Mouse (Mus musculus) layer of hippocampus, adult 2 months (tissue): ENCODE results near the gene Auts2. TPM values are rescaled to one million over a fixed set of nuclear protein-coding genes. Genes with fewer than 3 reads are reported as not detected.

ENCODE experiments used
- DNase-seq, 2 experiments: peaks; one replicate each; pipeline ENCODE4 v3.0.0; 2022; ENCODE audit warnings: low spot score in 2 of 2
- H3K27ac ChIP-seq: fragments of 200-600 bp; 2 replicates; pipeline ENCODE4 v1.8.1; 2022
- H3K4me3 ChIP-seq: fragments of 200-600 bp; 2 replicates; pipeline ENCODE4 v1.8.1; 2022; ENCODE audit warnings: mild to moderate bottlenecking
- CTCF ChIP-seq: fragments of 200-600 bp; conservative IDR thresholded peaks from 2 replicates; pipeline ENCODE4 v1.8.1; 2022; ENCODE audit warnings: antibody characterized with exemption, mild to moderate bottlenecking, moderate library complexity
- total RNA-seq, 2 experiments: library from RNA; stranded (reverse); gene quantifications; 2 replicates each; pipeline ENCODE4 v1.2.3; 2021

The Auts2 gene
- total RNA-seq, 2 experiments from 2014 or later: 157 to 188 TPM

DNA sequence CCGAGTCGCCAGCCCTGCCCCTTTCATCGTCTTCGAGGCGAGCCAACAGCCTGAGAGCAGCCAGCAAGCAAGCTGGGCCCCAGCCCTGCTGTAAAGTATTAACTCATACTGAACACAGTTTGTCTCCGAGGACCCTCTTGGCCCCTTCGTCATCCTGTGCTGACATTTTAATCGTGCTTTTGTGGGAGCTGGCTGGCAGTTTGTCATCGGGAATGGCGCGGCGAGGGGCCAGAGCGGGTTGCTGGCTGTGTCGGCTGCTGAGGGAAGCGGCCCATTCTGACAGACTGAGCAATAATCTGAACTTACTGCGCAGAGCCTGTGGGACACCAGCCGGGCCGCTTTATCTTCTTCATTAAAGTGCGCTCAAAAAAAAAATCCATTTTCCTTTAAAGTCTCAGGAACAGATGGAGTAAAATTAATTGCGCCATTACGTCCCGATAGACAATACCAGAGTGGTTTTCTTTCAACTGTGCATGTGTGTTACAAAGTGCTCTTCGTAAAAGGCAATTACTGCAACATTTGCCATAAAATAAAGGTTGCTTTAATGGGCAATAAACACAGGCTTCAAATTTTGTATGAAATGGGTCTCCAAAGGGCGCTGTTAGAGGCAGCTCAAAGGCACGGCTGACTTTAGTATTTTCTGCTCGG, 957.3 kb downstream of the Auts2 start:
- Histone ChIP-seq H3K27ac (peak overlapping the region; percentile 52), H3K4me3 (peak overlapping the region; percentile 30)
- TF ChIP-seq CTCF: no peak
- DNase-seq: peak in 1 of 2 experiments; percentile 31

DNA sequence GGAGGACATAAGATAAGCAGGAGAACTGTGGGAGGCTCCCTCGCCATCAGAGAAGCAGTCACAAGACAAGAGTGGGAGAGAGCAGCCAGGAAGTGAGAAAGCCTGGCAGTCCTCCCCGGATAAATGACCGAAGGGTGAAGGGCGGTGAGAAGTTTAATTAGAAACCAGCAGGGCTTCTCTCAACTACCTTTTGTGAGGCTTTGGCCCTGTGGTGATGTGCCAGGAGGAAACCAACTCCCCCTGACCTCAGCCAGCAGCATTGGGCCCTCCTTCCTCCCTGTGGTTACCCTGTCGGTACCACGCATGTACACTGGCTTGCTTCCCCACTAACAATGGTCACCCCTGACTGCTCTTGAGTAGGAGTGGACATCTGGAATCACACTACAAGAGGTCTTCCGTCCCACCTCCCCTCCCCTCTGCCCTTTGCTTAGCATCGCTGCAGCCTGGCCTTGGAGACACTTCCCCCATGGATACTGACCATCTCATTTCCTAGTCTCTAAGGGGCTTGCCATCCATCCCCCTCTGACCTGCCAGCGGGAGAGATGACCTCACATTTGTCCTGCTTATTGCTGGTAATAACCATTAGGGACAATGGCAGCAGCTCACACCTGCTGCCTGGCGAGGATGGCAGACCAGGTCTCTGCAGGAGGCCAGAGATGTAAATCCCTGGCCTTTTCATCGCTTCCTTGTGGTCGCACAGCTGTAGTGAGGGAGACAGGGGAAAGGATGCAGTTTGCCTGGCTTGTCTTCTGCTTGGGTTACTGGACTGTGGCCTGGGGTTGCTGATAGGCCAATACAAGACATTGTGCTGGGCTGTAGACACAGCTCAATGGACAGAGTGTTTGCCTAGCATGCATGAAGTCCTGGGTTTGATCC, 958.6 kb downstream of the Auts2 start:
- H3K27ac ChIP-seq: no peak overlapping the region
- TF ChIP-seq CTCF: no peak
- H3K4me3 ChIP-seq: no peak overlapping the region
- DNase-seq: no peak

DNA sequence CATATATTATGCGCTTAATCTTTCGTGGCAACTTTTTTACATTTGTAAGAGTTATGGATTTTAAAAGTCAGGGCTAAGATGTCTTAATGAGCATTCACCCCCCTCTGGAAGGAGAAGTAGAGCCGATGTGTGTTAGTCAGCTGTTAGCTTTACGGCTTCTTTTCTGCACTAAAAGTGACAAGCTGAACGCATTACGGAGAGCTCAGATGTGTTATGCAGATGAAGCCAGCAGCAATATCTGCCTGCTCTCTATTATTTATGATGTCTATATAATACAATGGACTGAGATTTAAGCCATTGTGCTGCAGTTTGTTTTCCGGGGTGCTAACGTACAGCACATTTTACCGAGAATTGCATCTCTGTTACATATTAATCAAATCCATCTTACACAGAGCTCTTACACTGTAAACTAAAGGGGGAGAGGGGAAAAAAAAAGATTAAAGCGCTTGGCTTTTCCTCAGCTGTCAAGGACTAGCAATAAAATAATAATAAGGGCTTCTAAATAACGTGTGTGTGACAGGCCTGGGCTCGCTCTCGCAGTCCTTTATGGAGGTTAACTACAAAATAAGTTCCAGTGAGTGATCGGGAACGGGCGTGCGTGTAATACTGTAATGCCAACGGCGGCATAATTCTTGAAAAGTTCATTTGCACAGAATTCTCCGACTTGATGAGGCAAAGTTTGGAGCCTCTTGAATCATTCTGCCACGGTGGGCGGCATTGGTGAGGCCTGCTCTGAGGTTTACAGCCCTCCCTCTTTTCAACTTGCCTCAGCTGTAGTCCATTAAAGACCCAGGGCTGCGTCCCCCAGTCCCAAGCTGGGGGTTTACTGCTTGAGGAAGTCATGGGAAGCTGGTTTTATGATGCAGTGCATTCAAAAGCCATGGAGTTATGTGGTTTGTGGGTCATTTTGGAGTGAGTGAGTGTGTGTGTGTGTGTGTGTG, 961.8 kb downstream of the Auts2 start:
- no peak for TF ChIP-seq CTCF
- no peak for DNase-seq
- H3K4me3 ChIP-seq: no peak overlapping the region
- H3K27ac ChIP-seq: no peak overlapping the region

DNA sequence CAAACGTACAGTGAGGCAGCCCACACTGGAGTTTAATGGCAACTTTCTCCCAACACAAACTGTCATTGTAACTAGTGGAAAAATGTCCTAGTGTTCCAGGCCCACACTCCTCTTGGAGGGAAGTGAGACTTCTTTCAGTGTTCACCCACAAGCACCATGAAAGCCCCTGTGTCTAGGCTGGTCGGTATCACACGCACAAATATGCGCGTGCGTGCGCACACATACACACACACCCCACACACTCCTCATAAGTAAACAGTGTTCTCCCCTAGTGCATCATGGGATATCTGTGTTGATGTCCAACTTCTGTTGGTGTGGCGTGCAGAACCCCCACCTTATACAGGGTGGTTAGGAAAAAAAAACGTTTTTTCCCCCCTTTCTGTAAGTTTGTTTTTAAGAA, 964.4 kb downstream of the Auts2 start:
- no peak for TF ChIP-seq CTCF
- no peak for DNase-seq
- no peak overlapping the region for H3K4me3 ChIP-seq
- no peak overlapping the region for H3K27ac ChIP-seq

DNA sequence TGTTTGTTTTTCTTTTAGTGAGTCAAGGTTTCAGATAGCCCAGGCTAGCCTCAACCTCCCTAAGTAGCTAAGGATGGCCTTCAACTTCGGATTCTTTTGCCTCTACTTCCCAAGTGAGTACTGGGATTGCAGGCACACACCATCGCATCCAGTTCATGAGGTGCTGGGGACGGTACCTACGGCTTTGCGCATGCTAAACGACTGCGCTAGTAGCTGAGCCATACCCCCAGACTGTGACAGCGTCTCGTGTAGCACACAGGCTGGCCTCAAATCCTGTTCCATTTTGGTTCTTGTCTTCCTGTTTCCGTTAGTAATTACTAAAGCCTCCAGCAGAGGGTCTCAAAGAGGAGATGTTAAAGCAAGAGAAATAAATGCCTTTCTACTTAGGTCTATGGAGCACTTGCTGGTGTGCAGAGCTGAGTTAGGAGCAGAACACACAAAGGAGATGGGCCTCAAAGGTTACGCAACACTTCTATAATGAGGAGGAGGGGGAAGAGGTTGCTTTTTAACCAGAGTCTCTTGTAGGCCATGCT, 967.3 kb downstream of the Auts2 start:
- DNase-seq: no peak
- peak overlapping the region; percentile 58; the same call in 1 of the 2 replicates for H3K27ac ChIP-seq
- no peak overlapping the region for H3K4me3 ChIP-seq
- peak; percentile 65 for TF ChIP-seq CTCF

DNA sequence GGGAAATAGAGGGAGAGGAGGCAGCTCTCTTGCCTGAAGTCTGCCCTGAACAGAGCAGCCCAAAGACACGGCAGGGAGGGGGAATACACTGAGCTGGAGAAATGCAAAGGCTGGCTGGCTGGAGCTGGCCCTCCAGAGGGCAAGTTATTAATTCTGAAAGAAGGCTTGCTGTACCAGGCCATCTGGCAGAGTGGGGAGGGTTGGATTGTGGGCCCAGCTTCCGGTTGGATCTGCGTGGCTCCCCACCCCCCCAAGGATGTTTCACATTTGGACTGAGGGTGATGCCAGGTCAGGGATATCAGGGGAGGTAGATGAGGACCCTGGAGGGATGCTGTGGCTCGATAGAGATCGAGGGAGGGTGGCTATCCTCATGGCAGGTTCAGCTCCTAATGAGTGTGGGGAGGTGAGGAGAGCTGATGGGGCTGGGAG, 968.0 kb downstream of the Auts2 start:
- peak overlapping the region; percentile 58 for H3K27ac ChIP-seq
- H3K4me3 ChIP-seq: no peak overlapping the region
- DNase-seq: no peak
- no peak for TF ChIP-seq CTCF

DNA sequence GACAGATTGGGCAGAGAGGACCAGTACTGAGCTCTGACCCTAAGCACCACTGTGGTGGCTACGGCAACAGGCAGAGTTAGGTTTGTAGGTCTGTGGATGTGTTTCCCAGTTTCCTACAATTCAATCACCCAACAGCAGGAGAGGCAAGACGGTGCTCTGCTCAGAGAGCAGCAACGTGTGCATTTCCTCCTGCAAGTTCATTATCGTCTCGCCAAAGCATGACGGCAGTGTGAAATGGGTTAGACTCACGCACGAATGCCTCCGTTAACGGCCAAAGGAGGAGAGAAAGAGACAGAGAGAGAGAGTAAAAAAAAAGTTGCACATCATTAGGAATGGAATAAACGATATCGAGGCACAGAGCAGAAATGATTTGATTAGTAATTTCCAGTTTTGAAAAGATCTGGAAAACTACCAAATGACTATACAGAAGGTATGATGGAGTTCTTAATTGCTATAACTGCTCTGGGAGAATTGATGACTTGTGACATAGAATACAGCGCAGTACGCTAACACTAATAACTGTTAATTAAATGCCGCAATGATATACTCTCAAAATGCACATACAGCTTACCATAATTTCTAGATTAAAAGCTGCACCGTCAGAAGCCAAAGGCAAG, 968.6 kb downstream of the Auts2 start:
- no peak for DNase-seq
- no peak for TF ChIP-seq CTCF
- Histone ChIP-seq H3K27ac (peak overlapping the region; percentile 58), H3K4me3 (no peak overlapping the region; the same call in 1 of the 2 replicates)

DNA sequence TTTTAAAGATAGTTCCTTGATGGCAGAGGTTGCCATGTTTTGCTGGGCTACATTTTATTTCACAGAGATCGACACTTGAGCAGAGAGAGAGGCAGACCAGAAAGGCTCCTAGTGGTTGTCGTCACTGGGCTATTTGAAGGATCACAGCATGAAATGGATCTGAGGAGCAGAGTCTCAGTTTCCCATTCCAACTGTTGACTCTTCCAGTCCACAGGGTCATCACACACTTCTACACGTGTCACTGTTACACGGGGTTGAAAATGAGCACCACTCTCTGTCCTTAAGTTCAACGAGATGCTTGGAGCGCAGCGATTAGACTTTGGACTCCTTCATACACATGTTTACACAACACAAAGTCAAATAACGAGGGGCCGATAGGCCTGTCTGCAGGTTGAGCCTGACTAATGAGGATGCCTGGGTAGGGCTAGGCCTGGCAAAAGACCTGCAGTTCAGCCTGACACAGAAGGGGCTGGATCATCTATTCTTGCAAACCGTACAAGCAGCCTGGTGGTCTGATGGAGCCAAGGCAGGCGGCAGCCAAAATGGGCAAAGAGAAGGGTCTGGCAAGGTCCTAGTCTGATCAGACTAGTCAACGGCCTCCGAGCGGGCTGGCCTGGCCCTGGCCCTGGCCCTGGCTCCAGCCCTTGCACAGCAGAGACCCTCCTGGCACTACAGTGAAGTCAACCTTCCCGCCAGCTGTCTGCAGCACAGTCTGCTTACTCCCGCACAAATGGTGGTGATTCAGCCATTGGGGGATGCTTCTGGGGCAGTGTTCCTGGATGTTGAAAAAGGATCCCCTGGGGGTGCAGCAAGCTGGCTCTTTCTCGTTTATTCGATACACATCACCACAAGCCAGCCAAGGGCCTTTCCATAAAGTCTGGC, 969.6 kb downstream of the Auts2 start:
- no peak overlapping the region for H3K4me3 ChIP-seq
- peak overlapping the region; percentile 58 for H3K27ac ChIP-seq
- TF ChIP-seq CTCF: peak; percentile 44
- DNase-seq: peak in 1 of 2 experiments; percentile 57

DNA sequence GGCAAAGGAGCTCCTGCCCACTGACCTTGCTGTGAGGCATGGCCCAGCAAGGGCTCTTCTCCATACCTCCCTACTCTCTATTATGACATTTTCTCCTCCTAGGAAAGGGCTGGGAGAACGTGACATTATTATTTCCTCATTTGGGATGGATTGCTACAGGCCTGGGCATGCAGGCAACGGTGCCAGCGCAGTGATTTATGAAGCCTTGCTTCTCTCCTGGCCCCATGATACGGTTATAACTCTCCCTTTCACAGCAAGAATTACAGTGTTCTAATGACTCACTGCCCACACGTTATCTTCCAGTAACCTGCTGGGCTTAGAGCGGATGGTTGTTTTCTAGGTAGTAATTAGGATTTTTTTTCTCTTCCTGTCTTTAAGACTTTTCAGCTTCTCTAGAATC, 977.1 kb downstream of the Auts2 start:
- Histone ChIP-seq H3K27ac (no peak overlapping the region), H3K4me3 (no peak overlapping the region)
- DNase-seq: no peak
- TF ChIP-seq CTCF: no peak

DNA sequence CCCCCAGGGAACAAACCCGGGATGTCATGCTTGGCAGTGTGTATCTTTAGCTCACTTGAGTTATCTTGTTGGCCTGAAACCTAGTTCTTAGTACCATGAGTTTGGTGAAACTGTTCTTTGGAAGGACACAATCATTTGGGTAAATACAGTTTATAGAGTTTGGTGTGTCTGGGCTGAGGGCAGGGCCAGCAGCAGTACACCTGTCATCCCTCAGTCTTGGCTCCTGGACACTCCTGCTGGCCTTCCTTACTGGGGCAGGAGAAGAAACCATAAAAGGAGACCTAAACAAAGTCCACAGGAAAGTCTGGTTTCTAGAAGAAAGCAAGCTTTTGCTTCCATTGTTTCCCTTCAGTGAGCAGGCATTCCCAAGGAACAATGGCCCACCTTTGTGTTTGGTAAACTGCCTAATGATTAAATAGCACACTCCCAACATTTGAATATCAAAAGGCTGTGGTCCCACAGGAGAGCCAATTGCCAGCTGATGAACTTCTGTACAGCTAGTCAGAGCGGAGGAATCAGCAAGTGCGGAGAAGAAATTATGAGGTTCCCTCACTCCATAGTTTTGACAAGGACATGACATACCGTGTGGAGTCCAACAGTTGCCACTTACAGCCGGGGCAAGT, 979.4 kb downstream of the Auts2 start:
- no peak overlapping the region for H3K4me3 ChIP-seq
- H3K27ac ChIP-seq: no peak overlapping the region
- no peak for DNase-seq
- TF ChIP-seq CTCF: no peak
